Mouse (Mus musculus): Measurements from ENCODE around the gene Gm21775. TPM values are rescaled to one million over a fixed set of nuclear protein-coding genes. Genes with fewer than 3 reads are reported as not detected.
"Not testable (repeated sequence)": the region's sequence is repeated elsewhere in the genome, so short reads cannot be mapped to it uniquely, and the experiment has no call there.

Gm21775 gene
- not detected in 2 replicates for polyA plus RNA-seq (2015; fragmentation: Nextera tagmentation; extraction: Ambion mirVana)

DNA sequence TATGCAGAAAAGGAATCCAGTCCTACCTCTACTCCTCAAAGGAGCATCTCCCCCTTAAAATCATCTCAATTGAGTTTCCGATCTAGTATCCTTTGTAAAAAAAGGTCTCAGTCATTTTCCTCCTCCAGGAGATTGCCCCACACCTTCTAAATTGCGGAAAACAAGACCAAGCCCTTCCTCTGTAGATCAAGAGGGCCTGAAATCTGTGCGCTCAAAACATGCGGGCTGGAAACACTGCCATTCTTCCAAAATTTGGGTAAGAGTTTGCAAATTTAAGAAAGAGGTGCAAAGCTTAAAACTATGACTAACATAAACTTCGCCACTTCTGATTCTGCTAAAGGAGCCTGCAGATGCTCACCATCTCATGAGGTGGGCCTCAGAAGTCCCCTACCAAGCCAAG lies at the start of gene Gm21775:
Gm21775 (plus strand) TSS at position 301 of the 400 bp plus-strand sequence.
- not testable (repeated sequence) for H3K4me3 ChIP-seq (ENCODE audit: low read depth, low read length); ATAC-seq; H3K4me2 ChIP-seq (ENCODE audit: low read length); H3K4me1 ChIP-seq (ENCODE audit: control insufficient read depth, insufficient read depth, low read length); H3K27me3 ChIP-seq (ENCODE audit: control insufficient read depth, insufficient read depth, low read depth, low read length); H3K9ac ChIP-seq (ENCODE audit: low read depth, low read length); H3K27ac ChIP-seq (ENCODE audit: low read length); H3K9me3 ChIP-seq (replicated peaks; ENCODE audit: control insufficient read depth, low read length, poor library complexity, severe bottlenecking); H3K36me3 ChIP-seq (ENCODE audit: control insufficient read depth, insufficient read depth, low read length)
- 78% methylated on average over 1 of the region's 5 CpGs for WGBS

DNA sequence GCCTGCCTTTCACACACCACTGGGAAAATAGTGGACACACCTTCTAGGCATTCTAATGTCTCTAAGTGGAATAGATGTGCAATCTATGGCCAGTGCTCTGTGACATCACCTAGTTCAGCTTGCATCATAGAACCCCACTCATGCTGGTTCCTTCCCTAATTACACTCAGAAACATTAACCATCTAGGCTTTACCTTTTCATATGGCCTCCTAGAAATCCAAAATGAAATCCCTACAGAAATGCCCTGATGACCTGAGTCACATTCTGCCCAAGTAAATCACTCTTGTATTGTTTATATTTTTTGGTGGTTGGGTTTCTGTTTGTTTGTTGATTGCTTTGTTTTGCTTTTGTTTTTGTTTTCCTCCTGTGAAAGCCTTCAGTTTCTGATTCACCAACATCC lies 17.3 kb upstream of the Gm21775 start, which contains the start of gene Gm20737:
Gm20737 (minus strand) TSS at position 101 of the 400 bp plus-strand sequence.
- not testable (repeated sequence) for H3K4me1 ChIP-seq (ENCODE audit: control insufficient read depth, insufficient read depth, low read length); H3K4me2 ChIP-seq (ENCODE audit: low read length); H3K27me3 ChIP-seq (ENCODE audit: control insufficient read depth, insufficient read depth, low read depth, low read length); H3K27ac ChIP-seq (ENCODE audit: low read length); H3K9me3 ChIP-seq (replicated peaks; ENCODE audit: control insufficient read depth, low read length, poor library complexity, severe bottlenecking); H3K36me3 ChIP-seq (ENCODE audit: control insufficient read depth, insufficient read depth, low read length); H3K9ac ChIP-seq (ENCODE audit: low read depth, low read length); ATAC-seq; H3K4me3 ChIP-seq (ENCODE audit: low read depth, low read length)

Other genes starting within 250 kb of the Gm21775 start
- gene Gm20834, start 228.9 kb upstream of the Gm21775 start, polyA plus RNA-seq (2015; fragmentation: Nextera tagmentation; extraction: Ambion mirVana): not detected in 2 replicates
- gene Gm28510, start 140.7 kb upstream of the Gm21775 start, polyA plus RNA-seq (2015; fragmentation: Nextera tagmentation; extraction: Ambion mirVana): not detected in 2 replicates
- gene Gm20737, start 17.4 kb upstream of the Gm21775 start, polyA plus RNA-seq (2015; fragmentation: Nextera tagmentation; extraction: Ambion mirVana): not detected in 2 replicates
- not detected in 2 replicates for gene Gm21900, start 62.9 kb downstream of the Gm21775 start, polyA plus RNA-seq (2015; fragmentation: Nextera tagmentation; extraction: Ambion mirVana)
- gene Gm20777, start 199.0 kb downstream of the Gm21775 start, polyA plus RNA-seq (2015; fragmentation: Nextera tagmentation; extraction: Ambion mirVana): not detected in 2 replicates